Mouse (Mus musculus) erythroid progenitor cell, adult 5-6 weeks (primary cell): Measurements from ENCODE around the gene 1700015F17Rik. TPM values are rescaled to one million over a fixed set of nuclear protein-coding genes. Genes with fewer than 3 reads are reported as not detected.

Source experiments
- ATAC-seq: replicated peaks from 2 replicates; pipeline ENCODE4 v1.8.0; 2016; ENCODE audit warnings: moderate number of reproducible peaks, mild to moderate bottlenecking, moderate TSS enrichment, inconsistent platforms; ENCODE audit not compliant: poor library complexity, low FRiP score, severe bottlenecking
- total RNA-seq, 2 experiments: library from RNA; stranded (forward) in 1 of 2; stranded (reverse) in 1 of 2; fragments of 150-400 nt in 1 of 2; fragments of 186-747, 209-891 nt in 1 of 2; gene quantifications; 2 replicates each; pipeline versions ENCODE4 v1.2.3 to v1.2.4; 2015 to 2017; ENCODE audit warnings: low replicate concordance in 2 of 2

Gene 1700015F17Rik
- total RNA-seq (2015; ENCODE audit: low replicate concordance): not detected in 2 replicates
- total RNA-seq (2017; ENCODE audit: low replicate concordance): not detected in 2 replicates

GRCm38 (mm10) chr5:5479043-5479442 lies at the start of gene 1700015F17Rik:
Gene 1700015F17Rik, minus strand, starts transcription at chr5:5479143.
- ATAC-seq: no peak

GRCm38 (mm10) chr5:5515411-5515810 lies 36.5 kb upstream of the 1700015F17Rik start:
- ATAC-seq: no peak

GRCm38 (mm10) chr5:5514196-5515076 lies 35.5 kb upstream of the 1700015F17Rik start, which contains the start of gene Cldn12:
Gene Cldn12, minus strand, starts transcription at chr5:5514958.
- ATAC-seq: no peak

GRCm38 (mm10) chr5:5511401-5511800 lies 32.5 kb upstream of the 1700015F17Rik start:
- ATAC-seq: no peak

- ATAC-seq: no peak
These were observed 32.0 kb upstream of the 1700015F17Rik start for GRCm38 (mm10) chr5:5510989-5511388.

- no peak for ATAC-seq
These were observed 31.5 kb upstream of the 1700015F17Rik start for GRCm38 (mm10) chr5:5510304-5510887.

- ATAC-seq: no peak
These were observed 29.3 kb upstream of the 1700015F17Rik start for GRCm38 (mm10) chr5:5508231-5508630.

GRCm38 (mm10) chr5:5507701-5508225 lies 28.8 kb upstream of the 1700015F17Rik start:
- no peak for ATAC-seq

- ATAC-seq: no peak
These were observed 25.5 kb upstream of the 1700015F17Rik start for GRCm38 (mm10) chr5:5504456-5504855.

- ATAC-seq: no peak
These were observed 24.4 kb upstream of the 1700015F17Rik start for GRCm38 (mm10) chr5:5503381-5503780.

- ATAC-seq: no peak
These were observed 22.6 kb upstream of the 1700015F17Rik start for GRCm38 (mm10) chr5:5501583-5501982.

- ATAC-seq: no peak
These were observed 17.4 kb upstream of the 1700015F17Rik start for GRCm38 (mm10) chr5:5496393-5496792.

- ATAC-seq: no peak
These were observed 16.1 kb upstream of the 1700015F17Rik start for GRCm38 (mm10) chr5:5495042-5495441.

- 0 out of 2 replicates have a peak, but pooled peaks have one; percentile 57 for ATAC-seq
These were observed 15.5 kb upstream of the 1700015F17Rik start for GRCm38 (mm10) chr5:5494269-5495005.

- no peak for ATAC-seq
These were observed 13.2 kb upstream of the 1700015F17Rik start for GRCm38 (mm10) chr5:5492163-5492562.

- no peak for ATAC-seq
These were observed 7.1 kb upstream of the 1700015F17Rik start for GRCm38 (mm10) chr5:5486071-5486470.

GRCm38 (mm10) chr5:5483254-5483858 lies 4.4 kb upstream of the 1700015F17Rik start:
- no peak for ATAC-seq

- no peak for ATAC-seq
These were observed 2.7 kb upstream of the 1700015F17Rik start for GRCm38 (mm10) chr5:5481662-5482061.

- ATAC-seq: no peak
These were observed 2.8 kb downstream of the 1700015F17Rik start for GRCm38 (mm10) chr5:5476133-5476532.

GRCm38 (mm10) chr5:5465256-5465655 lies 13.7 kb downstream of the 1700015F17Rik start:
- no peak for ATAC-seq
